Mouse (Mus musculus): ENCODE results near the gene Akr1b8. TPM values are rescaled to one million over a fixed set of nuclear protein-coding genes. Genes with fewer than 3 reads are reported as not detected.

The Akr1b8 gene
- 6.4 and 7.4 TPM in 2 replicates for polyA plus RNA-seq (2012; rRNA removed)

DNA sequence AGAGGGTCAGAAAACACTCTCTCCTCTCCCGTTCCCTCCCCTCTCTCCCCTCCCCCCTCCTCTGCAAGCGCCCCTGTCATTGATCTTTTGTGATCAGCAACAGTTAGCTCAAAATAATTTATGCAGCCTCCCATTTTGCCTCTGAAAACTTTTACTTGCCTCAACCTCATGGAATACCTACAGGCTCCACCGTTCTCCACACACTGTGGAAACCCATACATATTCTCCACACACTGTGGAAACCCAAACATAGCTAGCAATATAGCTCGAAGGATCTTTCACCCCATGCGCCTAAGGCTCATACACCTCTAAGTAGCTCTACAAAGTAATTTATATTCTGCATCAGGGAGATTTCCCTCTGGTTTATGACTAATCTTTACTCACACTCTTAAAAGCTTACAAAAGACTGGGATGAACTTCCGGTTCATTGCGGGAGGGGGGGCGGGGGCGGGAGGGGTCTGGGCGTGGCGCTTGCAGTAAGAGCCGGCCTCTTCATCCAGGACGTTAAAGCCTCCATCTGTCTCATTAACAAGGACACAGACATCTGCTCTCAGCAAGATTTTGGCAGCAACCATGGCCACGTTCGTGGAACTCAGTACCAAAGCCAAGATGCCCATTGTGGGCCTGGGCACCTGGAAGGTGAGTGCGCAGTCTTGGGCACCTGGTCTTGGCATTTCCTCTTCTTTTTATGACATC, at the start of gene Akr1b8:
Gene Akr1b8, plus strand, starts transcription at position 462 of the 696 bp plus-strand sequence.

DNA sequence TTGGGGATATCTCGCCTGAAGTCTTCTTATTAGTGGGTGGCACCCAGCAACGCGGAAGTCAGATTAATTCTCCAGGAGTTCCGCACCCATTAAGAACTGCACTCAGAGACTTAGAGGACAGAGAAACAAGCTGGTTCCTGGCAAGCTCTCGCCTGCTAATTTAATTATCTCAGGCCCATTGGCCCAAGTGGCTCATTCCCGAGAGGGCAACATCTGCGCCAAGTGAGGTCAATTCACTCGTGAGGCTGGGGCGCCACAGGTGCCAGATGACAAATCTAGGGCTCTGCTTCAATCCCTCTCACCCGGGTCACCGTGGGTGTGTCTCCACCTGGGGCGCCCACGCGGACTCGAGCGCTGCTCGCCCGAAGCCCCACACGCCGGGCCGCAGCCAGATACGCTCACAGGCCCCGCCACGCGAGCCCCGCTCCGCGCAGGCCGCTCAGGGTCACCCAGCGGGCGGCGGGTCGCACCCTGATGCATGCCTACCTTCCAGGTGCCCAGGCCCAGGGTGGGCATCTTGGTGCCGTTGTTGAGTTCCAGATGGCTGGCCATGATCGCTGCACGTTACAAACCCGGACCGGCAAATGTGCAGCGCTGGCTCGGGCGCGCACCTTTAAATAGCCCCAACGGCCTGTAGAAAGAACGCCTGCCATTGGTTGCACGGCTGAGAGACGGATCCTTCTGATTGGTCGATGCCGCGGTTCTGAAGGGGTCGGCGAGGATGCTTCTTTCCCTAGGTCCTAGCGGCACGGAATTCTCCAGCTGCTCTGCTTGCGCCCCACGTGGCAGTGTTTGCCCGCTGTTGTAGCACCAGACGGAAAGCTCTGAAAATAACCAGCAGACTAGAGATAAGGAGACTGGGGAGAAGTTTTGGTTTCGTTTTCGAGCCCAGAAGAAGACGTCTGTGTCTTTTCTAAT, 36.8 kb upstream of the Akr1b8 start, which contains the start of gene Akr1b3:
Gene Akr1b3, minus strand, starts transcription at position 625 of the 918 bp plus-strand sequence.

DNA sequence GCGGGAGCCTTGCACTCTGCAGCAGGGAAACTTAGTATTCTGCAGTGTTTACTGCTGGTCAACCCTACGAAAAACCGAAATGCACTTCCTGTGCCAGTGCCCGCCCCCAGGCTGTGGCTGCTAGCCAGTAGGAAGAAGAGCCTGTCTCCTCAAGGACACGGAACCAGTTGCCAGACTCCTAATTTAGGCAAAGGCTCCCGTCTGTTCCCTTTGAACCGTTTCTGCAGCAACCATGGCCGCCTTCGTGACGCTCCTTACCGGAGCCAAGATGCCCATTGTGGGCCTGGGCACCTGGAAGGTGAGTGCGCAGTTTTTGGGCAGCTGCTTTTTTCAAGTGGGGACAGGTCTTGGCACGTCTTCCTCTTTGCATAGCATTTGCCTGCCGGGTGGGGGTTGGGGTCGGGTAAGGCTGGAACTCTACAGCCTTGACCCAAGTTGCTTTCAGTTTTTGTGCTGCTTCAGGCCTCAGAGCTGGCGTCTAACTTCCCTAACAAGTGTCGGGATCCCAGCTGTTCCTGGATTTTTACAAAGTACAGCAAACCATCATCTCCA, 30.3 kb downstream of the Akr1b8 start, which contains the start of gene Akr1b10:
Gene Akr1b10, plus strand, starts transcription at position 109 of the 552 bp plus-strand sequence.

DNA sequence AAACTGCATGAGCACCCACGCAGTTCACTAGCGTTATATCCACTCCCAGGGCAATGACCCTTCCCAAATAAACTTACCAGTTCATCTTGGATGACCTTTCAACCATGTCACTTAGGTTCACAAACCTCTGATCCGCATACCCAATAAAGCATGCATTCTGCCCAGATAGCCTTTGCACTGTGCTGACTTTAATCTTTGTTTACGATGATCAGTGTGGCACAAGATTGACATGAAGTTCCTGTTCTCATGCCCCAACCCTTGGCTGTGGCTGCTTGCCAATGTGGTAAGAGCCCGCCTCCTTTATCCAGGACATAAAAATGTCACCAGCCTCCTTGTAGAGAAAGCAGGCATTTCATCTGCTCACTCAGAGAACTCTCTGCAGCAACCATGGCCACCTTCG, 58.1 kb downstream of the Akr1b8 start, which contains the start of gene Akr1b7:
Gene Akr1b7, plus strand, starts transcription at position 312 of the 400 bp plus-strand sequence.

Other genes starting within 250 kb of the Akr1b8 start
- 8.6 and 8.8 TPM in 2 replicates for gene Slc35b4, start 177.0 kb upstream of the Akr1b8 start, polyA plus RNA-seq (2012; rRNA removed)
- 23.1 and 26.8 TPM in 2 replicates for gene Akr1b3, start 36.6 kb upstream of the Akr1b8 start, polyA plus RNA-seq (2012; rRNA removed)
- 10.6 and 11.0 TPM in 2 replicates for gene Akr1b10, start 30.1 kb downstream of the Akr1b8 start, polyA plus RNA-seq (2012; rRNA removed)
- 78.2 and 86.5 TPM in 2 replicates for gene Akr1b7, start 58.2 kb downstream of the Akr1b8 start, polyA plus RNA-seq (2012; rRNA removed)
- 144 and 145 TPM in 2 replicates for gene Bpgm, start 122.1 kb downstream of the Akr1b8 start, polyA plus RNA-seq (2012; rRNA removed)
- gene Cald1, start 244.4 kb downstream of the Akr1b8 start, polyA plus RNA-seq (2012; rRNA removed) = 57.6 and 60.7 TPM in 2 replicates

Data from liver, embryonic 18 days (tissue).